Mouse (Mus musculus): ENCODE measurements at regions not wholly inside any gene's neighbourhood (a gene's known extent, or its start where the extent isn't known, plus 50 kb on each side); places are given as distances from the start of the nearest gene placed in this dataset.
A peak's percentile ranks its signal among the peaks of the same experiment; 100 is the strongest.

- H3K27me3 ChIP-seq: no peaks in the 10 kb centered on the region
- H3K9me3 ChIP-seq: no peaks in the 10 kb centered on the region
- peaks cover 48% of the 10 kb centered on the region for H3K4me1 ChIP-seq (replicated peaks)
- H3K27ac ChIP-seq (replicated peaks): peak overlapping the region; percentile 76
- no peak overlapping the region for H3K4me3 ChIP-seq
- ATAC-seq (ENCODE audit: low read depth): peak; percentile 28; the same call in 1 of the 2 replicates
- no peak overlapping the region; the same call in 1 of the 2 replicates for H3K4me2 ChIP-seq
- WGBS: 63% methylated on average over 11 of the region's 11 CpGs
- no peak overlapping the region for H3K9ac ChIP-seq
- H3K36me3 ChIP-seq: no peaks in the 10 kb centered on the region
Observed at GRCm38 (mm10) chr3:51082831-51083575, 141.2 kb upstream of the Noct start.

DNA sequence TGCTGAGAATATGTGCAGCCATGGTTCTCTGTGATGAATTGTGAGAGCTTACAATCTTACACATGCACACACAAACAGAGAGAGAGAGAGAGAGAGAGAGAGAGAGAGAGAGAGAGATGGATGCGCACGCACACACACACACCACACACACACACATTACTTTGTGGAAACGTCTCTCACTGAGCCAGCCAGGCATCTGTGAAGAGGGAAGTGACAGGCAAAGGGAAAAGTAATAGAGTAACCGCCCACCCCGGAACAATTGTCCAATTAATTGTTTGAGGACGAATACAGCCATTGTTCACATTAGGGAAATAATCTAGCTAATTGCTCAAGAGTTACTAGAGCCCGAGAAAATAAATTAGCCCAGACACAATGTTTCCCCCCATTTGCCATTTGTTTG, 140.7 kb upstream of the Noct start:
- no peak overlapping the region for H3K9ac ChIP-seq
- no peaks in the 10 kb centered on the region for H3K27me3 ChIP-seq
- H3K9me3 ChIP-seq: no peaks in the 10 kb centered on the region
- H3K27ac ChIP-seq (replicated peaks): peak overlapping the region; percentile 76
- H3K36me3 ChIP-seq: no peaks in the 10 kb centered on the region
- ATAC-seq (ENCODE audit: low read depth): no peak
- 45% methylated on average over 7 of the region's 7 CpGs for WGBS
- peaks cover 45% of the 10 kb centered on the region for H3K4me1 ChIP-seq (replicated peaks)
- no peak overlapping the region for H3K4me3 ChIP-seq
- no peak overlapping the region; the same call in 1 of the 2 replicates for H3K4me2 ChIP-seq

DNA sequence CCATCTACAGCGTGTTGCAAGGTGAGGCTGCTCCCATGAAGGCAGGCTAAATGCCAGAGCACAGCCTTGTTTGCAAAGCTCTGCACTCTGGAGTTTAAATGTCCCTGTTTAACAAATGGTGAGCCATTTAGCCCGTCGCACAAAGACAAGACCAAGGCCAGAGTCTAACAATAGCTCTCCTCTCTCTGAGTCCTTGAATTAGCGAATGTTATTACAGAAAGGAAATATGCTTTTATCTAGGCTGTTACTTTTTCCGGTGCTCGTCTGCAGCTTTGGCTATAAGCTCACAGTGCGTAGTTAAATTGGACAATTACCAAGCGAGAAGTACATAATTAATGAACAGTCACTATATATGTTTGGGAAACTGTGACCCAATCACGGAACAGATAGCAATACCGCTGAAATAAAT, 137.8 kb upstream of the Noct start:
- peak overlapping the region; percentile 64 for H3K27ac ChIP-seq (replicated peaks)
- WGBS: 36% methylated on average over 10 of the region's 10 CpGs
- H3K4me3 ChIP-seq: no peak overlapping the region
- H3K9me3 ChIP-seq: no peaks in the 10 kb centered on the region
- H3K36me3 ChIP-seq: no peaks in the 10 kb centered on the region
- peaks cover 49% of the 10 kb centered on the region for H3K4me1 ChIP-seq (replicated peaks)
- no peak for ATAC-seq (ENCODE audit: low read depth)
- no peaks in the 10 kb centered on the region for H3K27me3 ChIP-seq
- H3K4me2 ChIP-seq: no peak overlapping the region
- H3K9ac ChIP-seq: no peak overlapping the region

GRCm38 (mm10) chr3:51087076-51087475, 137.2 kb upstream of the Noct start:
- WGBS: 86% methylated on average over 4 of the region's 4 CpGs
- no peaks in the 10 kb centered on the region for H3K9me3 ChIP-seq
- no peak for ATAC-seq (ENCODE audit: low read depth)

GRCm38 (mm10) chr3:51089036-51089669, 135.1 kb upstream of the Noct start:
- Histone ChIP-seq H3K36me3 (no peaks in the 10 kb centered on the region), H3K4me2 (no peak overlapping the region), H3K27me3 (no peaks in the 10 kb centered on the region), H3K9me3 (no peaks in the 10 kb centered on the region), H3K4me3 (no peak overlapping the region), H3K4me1 (replicated peaks) (peaks cover 34% of the 10 kb centered on the region), H3K27ac (replicated peaks) (peak overlapping the region; percentile 7; the same call in 1 of the 2 replicates), H3K9ac (no peak overlapping the region)
- ATAC-seq (ENCODE audit: low read depth): no peak
- 47% methylated on average over 10 of the region's 10 CpGs for WGBS

More at GRCm38 (mm10) chr3:51087076-51087475, 137.2 kb upstream of the Noct start:
- H3K9ac ChIP-seq: no peak overlapping the region
- H3K27ac ChIP-seq (replicated peaks): no peak overlapping the region
- H3K4me3 ChIP-seq: no peak overlapping the region
- H3K4me2 ChIP-seq: no peak overlapping the region
- H3K27me3 ChIP-seq: no peaks in the 10 kb centered on the region
- no peaks in the 10 kb centered on the region for H3K36me3 ChIP-seq
- H3K4me1 ChIP-seq (replicated peaks): peaks cover 49% of the 10 kb centered on the region

GRCm38 (mm10) chr3:51091478-51091877, 132.8 kb upstream of the Noct start:
- no peak overlapping the region for H3K4me2 ChIP-seq
- no peak overlapping the region for H3K27ac ChIP-seq (replicated peaks)
- H3K36me3 ChIP-seq: no peaks in the 10 kb centered on the region
- 65% methylated on average over 4 of the region's 4 CpGs for WGBS
- ATAC-seq (ENCODE audit: low read depth): no peak
- no peaks in the 10 kb centered on the region for H3K27me3 ChIP-seq
- H3K9ac ChIP-seq: no peak overlapping the region
- no peak overlapping the region for H3K4me3 ChIP-seq
- peaks cover 40% of the 10 kb centered on the region for H3K4me1 ChIP-seq (replicated peaks)
- no peaks in the 10 kb centered on the region for H3K9me3 ChIP-seq

GRCm38 (mm10) chr3:51092079-51093028, 131.9 kb upstream of the Noct start:
- Histone ChIP-seq H3K27ac (replicated peaks) (no peak overlapping the region), H3K36me3 (no peaks in the 10 kb centered on the region), H3K9ac (no peak overlapping the region), H3K27me3 (no peaks in the 10 kb centered on the region), H3K9me3 (no peaks in the 10 kb centered on the region), H3K4me1 (replicated peaks) (peaks cover 39% of the 10 kb centered on the region), H3K4me3 (no peak overlapping the region), H3K4me2 (no peak overlapping the region)
- ATAC-seq (ENCODE audit: low read depth): no peak
- 85% methylated on average over 12 of the region's 12 CpGs for WGBS

- 22% methylated on average over 14 of the region's 14 CpGs for WGBS
- H3K9me3 ChIP-seq: no peaks in the 10 kb centered on the region
- H3K4me2 ChIP-seq: peak overlapping the region; percentile 38
- H3K36me3 ChIP-seq: no peaks in the 10 kb centered on the region
- H3K4me1 ChIP-seq (replicated peaks): peaks cover 25% of the 10 kb centered on the region
- no peak overlapping the region for H3K4me3 ChIP-seq
- peak; percentile 79 for ATAC-seq (ENCODE audit: low read depth)
- H3K9ac ChIP-seq: peak overlapping the region; percentile 39; the same call in 1 of the 2 replicates
- H3K27ac ChIP-seq (replicated peaks): peak overlapping the region; percentile 87
- no peaks in the 10 kb centered on the region for H3K27me3 ChIP-seq
Observed at GRCm38 (mm10) chr3:51095847-51096447, 128.3 kb upstream of the Noct start.

GRCm38 (mm10) chr3:51096545-51096944, 127.7 kb upstream of the Noct start:
- H3K4me3 ChIP-seq: no peak overlapping the region
- peak; percentile 41; the same call in 1 of the 2 replicates for ATAC-seq (ENCODE audit: low read depth)
- no peak overlapping the region for H3K9ac ChIP-seq
- H3K27me3 ChIP-seq: no peaks in the 10 kb centered on the region
- H3K4me1 ChIP-seq (replicated peaks): peaks cover 25% of the 10 kb centered on the region
- WGBS: 20% methylated on average over 6 of the region's 6 CpGs
- H3K36me3 ChIP-seq: no peaks in the 10 kb centered on the region
- H3K27ac ChIP-seq (replicated peaks): peak overlapping the region; percentile 87
- H3K9me3 ChIP-seq: no peaks in the 10 kb centered on the region
- H3K4me2 ChIP-seq: peak overlapping the region; percentile 38

DNA sequence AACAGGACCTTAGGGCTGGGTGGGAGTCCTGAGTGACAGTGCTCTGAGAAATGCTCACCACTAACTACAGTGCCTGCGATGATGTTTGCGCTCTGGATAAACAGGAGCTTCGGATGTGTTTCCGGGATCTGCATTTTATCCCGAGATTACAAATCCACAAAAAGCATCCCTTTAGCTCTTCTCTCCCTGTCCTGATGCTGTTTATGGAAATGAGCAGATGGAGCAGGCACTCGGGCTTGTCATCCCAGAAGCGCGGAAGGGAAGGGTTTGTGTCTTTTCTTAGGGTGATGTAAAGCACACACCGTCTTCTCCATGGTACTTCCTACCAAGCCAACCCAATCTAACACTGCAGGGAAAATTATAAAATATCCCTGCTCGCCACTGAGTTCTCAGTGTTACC, 126.9 kb upstream of the Noct start:
- H3K9ac ChIP-seq: no peak overlapping the region

GRCm38 (mm10) chr3:51099966-51100365, 124.3 kb upstream of the Noct start:
- H3K9me3 ChIP-seq: no peaks in the 10 kb centered on the region

More for the DNA sequence above, 126.9 kb upstream of the Noct start:
- H3K4me2 ChIP-seq: 0 out of 2 replicates have a peak overlapping the region, but pooled peaks have one; percentile 4
- H3K9me3 ChIP-seq: no peaks in the 10 kb centered on the region
- H3K4me3 ChIP-seq: no peak overlapping the region
- peaks cover 25% of the 10 kb centered on the region for H3K4me1 ChIP-seq (replicated peaks)
- WGBS: 72% methylated on average over 10 of the region's 10 CpGs
- H3K27me3 ChIP-seq: no peaks in the 10 kb centered on the region
- H3K36me3 ChIP-seq: no peaks in the 10 kb centered on the region
- H3K27ac ChIP-seq (replicated peaks): peak overlapping the region; percentile 68
- ATAC-seq (ENCODE audit: low read depth): no peak

More at GRCm38 (mm10) chr3:51099966-51100365, 124.3 kb upstream of the Noct start:
- Histone ChIP-seq H3K27me3 (no peaks in the 10 kb centered on the region), H3K4me3 (no peak overlapping the region), H3K4me2 (no peak overlapping the region), H3K4me1 (replicated peaks) (peaks cover 23% of the 10 kb centered on the region), H3K36me3 (no peaks in the 10 kb centered on the region), H3K9ac (no peak overlapping the region), H3K27ac (replicated peaks) (no peak overlapping the region)
- WGBS: 92% methylated on average over 7 of the region's 7 CpGs
- no peak for ATAC-seq (ENCODE audit: low read depth)
